Mouse (Mus musculus) kidney, postnatal 10 days (tissue): ENCODE results near the gene Evx2.
A peak's percentile ranks its signal among the peaks of the same experiment; 100 is the strongest.

Source experiments
- DNase-seq: peaks from one replicate; pipeline ENCODE4 v3.0.0; 2021; ENCODE audit warnings: mixed read lengths

Evx2 gene

DNA sequence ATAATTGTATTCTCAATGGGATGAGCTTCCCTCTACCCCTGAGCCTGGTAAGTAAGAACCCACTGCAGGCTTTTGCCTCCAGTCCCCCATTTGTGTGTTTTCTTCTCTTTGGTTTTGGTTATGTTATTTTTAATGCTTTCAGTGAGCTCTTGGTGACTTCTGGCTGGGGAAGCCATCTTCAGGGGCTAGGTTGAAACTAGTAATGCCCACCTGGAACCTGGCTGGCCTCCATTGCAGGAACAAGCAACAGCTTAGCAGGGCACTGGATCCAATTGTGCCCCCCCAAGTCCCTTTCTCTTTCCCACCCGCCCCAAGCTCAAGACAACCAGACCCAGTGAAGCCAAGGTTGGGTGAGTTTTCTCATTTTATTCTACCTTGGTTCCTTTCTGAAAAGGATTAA, 36.0 kb upstream of the Evx2 start:
- no peak for DNase-seq

DNA sequence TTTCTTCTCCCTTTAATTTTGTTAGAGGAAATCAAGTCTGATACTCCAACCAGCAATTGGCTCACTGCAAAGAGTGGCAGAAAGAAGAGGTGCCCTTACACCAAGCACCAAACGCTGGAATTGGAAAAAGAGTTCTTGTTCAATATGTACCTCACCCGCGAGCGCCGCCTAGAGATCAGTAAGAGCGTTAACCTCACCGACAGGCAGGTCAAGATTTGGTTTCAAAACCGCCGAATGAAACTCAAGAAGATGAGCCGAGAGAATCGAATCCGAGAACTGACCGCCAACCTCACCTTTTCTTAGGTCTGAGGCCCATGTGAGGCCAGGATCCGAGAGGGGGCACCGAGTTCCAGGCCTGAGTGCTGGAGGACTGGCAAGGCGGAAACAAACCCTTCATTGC, 34.7 kb upstream of the Evx2 start:
- DNase-seq: peak; percentile 84

DNA sequence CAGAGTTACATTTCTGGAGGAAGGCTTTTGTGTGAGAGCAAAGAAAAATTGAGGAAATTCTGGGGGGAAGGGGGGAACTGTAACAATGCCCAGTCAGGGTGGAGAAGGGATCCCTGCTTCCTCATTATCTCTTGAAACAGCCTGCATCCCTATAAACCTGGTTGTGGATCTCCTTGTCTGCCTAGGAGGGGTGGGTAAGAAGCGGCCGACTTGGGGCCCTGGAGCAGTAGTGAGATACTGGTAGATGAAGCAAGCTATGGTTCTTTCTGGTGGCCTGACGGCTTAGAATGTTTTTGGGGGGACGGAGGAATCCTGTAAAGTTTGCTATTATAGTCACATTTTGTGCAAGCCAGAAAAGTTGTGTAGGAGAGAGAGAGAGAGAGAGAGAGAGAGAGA, 34.1 kb upstream of the Evx2 start:
- DNase-seq: no peak

DNA sequence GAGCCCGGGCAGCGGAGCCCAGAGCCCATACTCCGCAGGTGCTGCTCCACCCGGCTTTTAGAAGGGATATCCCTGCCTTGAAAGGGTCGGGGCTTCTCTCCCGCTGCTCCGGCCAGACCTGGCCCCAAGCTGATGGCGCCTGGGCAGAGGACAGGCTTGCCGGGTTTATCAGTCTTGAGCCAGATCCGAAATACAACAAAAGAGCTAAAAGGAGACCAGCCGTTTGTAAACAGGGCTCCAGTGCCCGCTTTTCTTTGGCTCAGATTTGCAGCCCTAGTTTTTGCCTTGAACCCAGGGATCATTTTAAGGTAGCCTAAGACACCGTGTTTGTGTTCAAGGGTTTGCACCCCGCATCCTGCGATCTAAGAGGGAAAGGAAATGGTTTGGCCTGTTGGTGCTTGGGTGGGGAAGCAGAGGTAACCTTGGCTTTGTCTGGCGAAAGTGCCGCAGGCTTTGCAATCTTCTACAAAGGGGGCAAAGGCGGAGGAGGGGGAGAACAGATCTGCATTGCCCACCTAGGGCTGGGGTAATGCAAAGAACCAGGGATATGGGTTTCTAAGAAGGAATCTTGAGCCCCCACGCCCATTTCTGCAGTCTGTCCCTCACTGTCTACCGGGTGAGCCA, 33.6 kb upstream of the Evx2 start:
- no peak for DNase-seq

DNA sequence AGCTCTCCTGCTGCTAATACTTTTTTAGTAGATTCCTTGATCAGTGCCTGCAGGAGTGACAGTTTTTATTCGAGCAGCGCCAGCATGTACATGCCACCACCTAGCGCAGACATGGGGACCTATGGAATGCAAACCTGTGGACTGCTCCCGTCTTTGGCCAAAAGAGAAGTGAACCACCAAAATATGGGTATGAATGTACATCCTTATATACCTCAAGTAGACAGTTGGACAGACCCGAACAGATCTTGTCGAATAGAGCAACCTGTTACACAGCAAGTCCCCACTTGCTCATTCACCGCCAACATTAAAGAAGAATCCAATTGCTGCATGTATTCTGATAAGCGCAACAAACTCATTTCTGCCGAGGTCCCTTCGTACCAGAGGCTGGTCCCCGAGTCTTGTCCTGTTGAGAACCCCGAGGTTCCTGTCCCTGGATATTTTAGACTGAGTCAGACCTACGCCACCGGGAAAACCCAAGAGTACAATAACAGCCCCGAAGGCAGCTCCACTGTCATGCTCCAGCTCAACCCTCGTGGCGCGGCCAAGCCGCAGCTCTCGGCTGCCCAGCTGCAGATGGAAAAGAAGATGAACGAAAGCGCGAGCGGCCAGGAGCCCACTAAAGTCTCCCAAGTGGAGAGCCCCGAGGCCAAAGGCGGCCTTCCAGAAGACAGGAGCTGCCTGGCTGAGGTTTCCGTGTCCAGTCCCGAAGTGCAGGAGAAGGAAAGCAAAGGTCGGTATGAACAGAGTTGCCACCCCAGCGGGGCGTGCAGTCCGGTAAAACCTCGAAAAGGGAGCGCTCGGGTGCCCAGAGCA, 32.8 kb upstream of the Evx2 start:
- peak; percentile 50 for DNase-seq

DNA sequence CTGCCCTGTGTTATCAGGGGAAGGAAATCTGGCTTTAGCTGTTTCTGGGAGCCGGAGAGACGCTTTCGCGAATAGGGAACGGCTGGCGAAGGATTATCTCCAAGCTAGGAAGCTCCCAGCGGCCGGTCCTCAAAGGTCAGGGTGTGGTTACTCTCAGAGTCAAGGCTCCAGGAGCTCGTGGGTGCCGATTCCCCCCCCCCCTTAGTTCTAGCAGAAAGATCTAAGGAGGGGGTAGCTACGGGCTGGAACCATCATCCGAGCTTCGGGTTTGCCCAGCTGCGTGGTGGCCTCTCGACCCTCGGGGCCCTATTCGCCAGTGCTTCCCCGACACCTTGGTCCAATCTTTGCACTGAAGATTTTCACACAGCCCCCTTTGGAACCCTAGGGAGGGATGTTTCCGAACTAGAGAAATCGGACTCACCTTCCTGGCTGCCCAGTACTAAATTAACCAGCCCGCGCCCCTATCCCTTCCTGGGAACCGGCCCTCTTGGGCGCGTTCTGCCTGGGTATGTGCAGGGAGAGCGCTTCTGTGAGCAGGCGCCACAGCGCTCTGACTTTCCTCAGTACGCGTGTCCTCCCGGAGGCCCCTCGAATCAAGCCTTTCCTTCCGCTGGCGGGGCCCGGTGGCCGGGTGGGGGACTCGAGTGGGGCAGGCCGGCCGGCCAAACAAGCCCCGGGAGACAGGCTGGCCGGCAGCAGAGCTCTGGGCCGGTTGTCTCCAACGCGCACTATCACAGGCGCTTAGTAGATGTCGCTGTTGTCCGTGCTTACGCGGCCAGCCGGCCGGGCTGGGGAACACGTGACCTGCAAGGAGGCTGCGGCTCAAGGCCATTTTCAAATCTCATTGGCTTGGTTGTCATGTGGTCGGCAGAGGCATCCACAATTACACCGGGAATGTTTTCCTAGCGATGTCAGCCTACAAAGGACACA, 31.9 kb upstream of the Evx2 start, which contains the start of gene Hoxd10:
Hoxd10 (plus strand) TSS at position 903 of the 930 bp plus-strand sequence.
- DNase-seq: peak; percentile 95

DNA sequence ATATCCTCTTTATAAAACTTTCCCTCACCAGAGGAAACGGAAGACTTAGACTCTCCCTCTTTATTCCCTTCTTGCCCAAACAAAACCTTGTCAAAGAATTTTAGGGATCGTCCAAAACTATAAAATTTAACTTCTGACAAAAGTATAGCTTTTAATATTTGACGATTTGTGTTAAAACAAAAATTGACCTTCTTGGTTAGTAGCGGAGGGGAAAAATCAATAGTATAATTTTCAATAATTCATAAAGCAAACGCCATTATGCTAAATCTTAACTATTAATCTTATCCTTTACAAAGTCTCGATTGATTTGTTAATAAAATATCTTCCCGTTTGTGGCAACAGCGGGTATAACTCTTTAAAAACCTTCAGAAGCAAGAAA, 31.0 kb upstream of the Evx2 start:
- DNase-seq: no peak

DNA sequence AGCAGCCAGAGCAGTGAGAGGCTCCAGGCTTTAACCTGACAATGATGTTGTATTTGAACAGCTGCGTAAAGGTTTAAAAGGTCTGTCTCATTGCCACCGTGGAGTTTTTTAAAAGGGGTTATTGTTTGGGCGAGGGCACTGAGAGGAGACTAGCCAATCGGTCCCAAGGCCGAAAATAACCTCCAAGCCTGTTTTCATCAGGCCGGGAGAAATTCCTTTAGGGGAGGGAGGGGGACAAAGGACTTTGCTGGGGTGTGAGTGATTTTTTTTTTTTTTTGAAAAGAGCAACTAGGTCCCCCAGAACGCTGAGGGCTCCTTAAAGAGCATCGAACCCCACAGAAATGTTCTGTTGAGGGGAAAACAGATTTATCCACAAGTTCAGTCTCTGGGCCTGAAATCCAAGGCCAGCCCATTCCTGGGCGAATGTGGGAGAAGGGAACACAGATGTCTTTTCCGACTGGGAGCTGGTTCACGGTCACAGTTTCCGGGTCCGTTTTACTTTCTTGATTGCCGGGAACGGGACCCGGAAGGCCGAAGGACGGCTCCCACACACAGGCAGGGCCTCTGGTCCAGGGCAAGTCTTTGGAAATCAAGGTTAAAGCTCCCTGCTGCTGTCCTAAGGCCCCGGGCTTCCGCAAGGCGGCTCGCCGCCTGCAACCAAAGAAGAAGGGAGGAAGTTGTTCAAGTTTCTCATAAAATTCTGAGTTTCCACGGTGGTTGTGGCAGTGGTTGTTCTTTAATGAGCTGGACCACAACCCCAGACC, 30.4 kb upstream of the Evx2 start:
- DNase-seq: peak; percentile 59

DNA sequence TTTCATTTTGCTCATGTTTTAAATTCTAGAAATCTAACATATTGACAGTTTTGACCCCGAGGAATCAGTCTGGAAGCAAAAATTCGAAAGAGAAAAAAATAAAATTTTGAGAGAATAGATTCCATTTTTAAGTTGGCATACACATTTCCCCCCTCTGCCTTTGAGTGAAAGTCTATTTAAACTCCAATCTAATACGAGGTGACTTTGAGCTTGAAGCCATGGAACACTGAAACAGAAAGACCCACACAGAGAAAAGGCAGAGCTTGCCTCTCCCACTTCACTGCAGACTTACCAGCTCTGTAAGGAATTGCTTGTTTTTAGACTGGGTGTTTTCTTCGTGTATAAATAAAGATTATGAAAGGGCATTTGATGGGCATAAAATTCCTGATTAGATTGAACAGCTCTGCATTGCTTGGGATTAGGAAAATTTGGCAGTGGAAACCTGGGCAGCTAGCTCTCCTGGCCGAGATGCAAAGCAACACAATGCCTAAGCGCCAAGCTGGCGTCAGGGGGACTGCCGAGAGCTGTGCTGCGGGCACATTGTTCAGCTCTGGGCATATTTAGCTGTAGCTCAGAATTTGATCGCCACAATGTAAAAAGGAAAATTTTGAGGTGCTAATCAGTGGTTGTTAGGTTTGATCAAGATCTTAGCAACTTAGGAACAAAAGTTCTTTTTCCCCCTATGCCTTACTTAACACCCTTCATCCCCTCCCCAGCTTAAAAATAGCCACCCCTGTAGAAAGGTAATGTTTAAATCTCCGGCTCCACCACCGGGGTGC, 29.6 kb upstream of the Evx2 start:
- DNase-seq: peak; percentile 46

DNA sequence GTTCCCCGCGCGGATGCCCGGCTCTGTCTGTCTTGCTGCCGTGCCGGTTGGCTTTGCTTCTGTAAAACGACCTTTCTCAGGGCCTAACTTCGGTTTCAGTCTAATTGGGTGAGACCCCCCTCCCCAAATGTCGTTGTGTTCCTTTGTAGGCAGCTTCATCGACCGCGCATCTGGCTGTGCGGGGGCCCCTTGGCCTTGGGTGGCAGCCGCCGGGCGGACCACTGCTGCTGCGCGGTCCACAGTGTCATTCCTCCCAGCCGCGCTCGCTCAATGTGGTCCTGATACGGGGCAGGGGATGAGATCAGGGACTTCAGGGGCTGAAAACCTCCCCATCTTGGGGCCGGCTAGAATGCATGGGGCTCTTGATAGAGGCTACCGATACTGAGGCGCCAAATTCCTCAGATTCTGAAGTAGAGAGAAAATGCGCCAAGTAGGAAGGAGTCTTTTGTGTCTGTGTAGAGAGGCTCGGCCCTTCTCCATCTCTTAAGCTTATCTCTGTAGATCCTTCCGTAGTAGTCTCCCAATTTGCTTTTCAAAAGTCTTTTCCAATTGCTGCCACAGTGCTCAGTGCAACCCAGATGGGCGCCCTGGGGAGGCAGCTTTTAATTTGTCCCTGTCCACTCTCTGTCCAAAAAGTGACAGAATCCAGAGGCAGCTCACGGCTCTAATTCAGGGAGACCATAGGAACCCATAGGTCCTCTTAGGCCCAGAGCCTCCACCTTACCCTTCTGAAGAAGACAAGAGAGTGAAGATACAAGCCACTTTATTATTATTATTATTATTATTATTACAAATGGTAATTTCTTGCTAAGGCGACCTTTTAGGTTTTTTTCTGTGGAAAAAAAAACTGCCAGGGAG, 28.6 kb upstream of the Evx2 start:
- DNase-seq: peak; percentile 62

DNA sequence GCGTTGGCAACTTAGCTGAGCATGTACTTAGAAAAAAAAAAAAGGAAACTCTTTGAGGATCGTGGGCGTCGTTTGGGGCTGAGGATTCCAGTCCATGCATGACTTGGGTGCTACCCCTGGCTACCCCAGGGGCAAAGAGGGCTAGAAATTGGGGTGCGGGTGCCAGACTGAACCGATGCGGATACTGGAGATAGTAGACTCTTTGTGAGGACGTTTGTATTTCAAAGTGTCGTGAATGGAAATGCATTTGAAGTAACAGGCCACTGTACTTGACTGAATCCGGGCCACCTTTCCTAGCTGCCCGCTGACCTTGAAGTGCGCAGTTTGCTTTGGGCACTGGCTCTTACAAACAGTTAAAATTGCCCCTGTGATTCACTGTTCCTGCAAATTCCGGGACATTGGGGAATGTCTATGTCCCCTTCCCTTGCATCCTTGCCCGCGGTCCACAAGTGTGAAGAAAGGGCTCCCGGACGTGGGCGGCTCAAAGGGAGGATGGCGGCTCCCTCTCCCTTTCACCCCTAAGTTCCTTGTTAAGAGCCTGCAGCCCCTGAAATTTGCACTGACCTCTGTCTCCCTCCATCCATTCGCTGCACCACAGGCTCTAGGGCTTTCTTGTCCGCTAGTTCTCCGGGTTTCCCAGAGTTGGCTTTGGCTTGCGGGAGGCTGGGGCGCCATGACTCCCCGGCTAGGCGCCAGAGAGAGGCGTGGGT, 27.8 kb upstream of the Evx2 start:
- DNase-seq: peak; percentile 27

DNA sequence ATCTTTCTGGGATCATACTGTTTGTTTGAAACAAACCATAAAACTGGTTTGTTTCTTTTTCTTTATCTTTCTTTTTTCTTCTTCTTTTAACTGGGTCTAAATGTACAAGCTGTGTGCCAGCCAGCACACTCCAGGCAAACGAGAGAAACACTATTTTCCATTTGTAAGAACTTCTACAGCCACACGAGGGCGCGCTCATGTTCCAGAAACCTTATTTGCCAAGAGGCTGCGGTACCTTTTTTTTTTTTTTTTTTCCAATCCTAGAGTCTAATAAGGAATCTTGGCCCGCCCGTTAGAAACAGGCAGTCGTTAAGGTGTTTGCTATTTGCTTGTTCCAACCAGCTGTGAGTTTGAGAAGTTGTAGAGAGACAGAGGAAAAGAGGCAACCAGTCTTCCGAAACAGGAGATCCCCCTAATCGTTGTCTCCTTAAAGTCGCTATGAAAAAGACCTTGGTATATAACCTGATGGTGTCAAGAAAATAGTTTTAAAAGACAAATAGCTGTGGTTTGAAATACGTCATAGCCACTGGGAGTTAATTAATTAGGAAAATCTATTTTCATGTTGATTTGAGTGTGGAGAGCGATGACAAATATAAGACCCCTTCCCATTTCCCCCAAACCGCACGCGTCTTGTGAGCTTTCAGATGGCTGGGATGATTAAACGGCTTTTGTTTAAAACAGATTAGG, 27.1 kb upstream of the Evx2 start:
- DNase-seq: peak; percentile 91

DNA sequence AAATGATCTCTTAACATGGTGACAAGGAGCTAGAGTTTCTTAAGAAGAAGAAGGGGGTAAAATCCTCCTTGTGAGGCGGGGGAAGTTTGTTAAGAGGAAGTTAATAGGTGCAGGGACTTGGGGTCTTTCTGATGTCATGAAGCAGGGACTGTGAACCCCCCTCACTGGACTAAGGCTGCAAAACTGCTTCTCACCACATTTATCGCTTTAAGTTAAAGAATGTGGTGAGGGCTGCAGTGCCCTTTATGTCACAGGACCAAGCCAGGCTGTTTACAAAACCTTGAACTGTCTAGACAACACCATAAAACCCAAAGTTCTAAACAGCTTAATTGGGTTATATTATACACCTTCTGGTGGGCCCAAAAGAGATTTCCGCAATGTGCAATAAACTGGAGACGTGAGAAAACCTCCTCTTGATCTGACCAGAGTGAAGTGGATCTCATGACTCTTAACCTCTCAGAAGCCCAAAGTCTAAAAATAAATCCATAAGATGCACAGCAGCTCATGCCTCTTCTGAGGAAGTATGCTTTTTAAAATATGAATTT, 25.8 kb upstream of the Evx2 start:
- no peak for DNase-seq

DNA sequence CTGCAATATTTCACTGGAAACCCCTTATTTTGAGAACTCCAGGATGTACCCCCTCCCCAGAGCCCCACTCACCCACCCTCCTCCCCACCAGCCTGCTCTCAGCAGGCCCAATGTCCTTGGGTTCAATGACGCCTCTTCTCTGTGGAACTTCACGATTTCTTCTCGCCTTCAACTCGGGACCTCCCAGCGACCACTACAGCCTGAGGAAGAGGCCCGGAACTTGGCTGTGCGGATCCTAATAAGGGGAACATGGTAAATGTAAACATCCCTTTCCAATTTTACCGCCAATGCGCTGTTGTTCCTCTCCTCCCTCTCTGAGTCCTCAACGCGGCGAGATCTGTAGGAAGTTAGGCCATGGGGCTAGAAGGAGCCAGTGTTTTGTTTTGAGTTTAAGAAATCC, 24.7 kb upstream of the Evx2 start:
- no peak for DNase-seq

DNA sequence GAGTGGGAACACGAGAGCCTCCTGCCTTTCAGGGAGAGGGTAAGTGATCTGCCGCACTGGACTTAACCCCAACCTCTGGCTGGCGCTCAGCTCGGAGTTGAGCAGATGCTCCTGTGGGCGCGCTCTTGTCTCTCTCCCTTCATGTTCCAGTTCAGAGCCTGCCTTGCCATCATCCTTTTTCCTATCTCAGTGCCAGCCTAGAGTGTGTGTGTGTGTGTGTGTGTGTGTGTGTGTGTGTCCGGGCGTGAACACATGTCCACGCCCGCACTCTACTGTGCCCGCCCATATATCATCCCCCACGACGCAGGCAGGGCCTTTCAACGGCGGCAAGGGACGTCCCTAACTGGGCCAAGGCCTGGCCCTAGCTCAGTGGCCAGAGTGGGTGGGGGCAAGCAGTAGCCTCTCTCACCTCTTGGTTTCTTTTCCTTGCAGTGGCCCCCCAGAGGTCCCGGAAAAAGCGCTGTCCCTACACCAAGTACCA, 24.2 kb upstream of the Evx2 start:
- peak; percentile 72 for DNase-seq

DNA sequence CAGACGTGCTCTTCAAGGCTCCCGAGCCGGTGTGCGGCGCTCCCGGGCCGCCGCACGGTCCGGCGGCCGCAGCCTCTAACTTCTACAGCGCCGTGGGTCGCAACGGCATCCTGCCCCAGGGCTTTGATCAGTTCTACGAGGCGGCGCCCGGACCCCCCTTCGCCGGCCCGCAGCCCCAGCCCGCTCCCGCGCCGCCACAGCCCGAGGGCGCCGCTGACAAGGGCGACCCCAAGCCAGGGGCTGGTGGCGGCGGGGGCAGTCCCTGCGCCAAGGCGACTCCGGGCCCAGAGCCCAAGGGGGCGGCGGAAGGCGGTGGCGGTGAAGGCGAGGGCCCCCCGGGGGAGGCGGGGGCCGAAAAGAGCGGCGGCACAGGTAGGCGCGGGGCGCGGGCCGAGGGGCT, 23.4 kb upstream of the Evx2 start:
- DNase-seq: peak; percentile 48

DNA sequence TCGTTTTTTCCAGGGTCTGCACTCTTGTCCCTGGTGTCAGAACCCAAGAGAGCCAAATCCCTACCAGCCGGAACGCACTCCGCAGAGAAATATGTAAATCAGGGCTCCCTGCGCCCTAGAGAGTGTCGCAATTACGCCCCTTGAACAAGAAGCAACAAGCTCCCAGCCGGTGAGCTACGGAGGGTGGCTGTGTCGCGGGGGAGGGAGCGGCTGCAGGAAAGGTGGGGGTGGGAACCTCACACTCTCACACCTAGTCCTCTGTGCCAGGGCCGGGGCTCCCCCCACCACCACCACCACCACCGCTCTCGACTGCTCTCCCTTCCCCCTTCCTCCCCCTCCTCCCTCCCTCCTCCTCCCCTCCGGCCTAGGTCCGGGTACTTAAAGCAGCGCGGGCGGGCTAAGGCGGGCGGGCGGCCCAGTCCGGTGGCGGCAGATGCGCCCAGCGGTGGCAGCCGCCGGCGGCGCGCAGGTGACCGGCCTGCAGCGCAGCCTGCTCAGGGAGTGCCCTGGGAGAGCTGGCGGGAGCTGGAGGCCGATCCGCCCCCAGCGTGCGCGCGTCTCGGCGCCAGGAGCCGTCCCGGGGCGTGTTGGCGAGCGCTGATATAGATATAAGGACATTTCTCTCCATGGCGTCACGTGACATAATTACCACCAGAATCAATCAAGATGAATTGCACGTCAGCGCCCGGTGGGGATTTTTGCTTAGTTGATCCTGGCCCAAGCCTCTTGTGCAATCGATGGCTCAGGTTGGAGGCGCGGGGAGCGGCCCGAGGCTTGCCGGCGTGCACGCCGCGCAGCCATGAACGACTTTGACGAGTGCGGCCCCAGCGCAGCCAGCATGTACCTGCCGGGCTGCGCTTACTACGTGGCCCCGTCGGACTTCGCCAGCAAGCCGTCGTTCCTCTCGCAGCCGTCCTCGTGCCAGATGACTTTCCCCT, 22.5 kb upstream of the Evx2 start:
- DNase-seq: peak; percentile 69
